Mouse (Mus musculus) kidney, adult 18-20 months (tissue): ENCODE data around the gene Rhbdd2.
A peak's percentile ranks its signal among the peaks of the same experiment; 100 is the strongest.
"Not testable (repeated sequence)": the region's sequence is repeated elsewhere in the genome, so short reads cannot be mapped to it uniquely, and the experiment has no call there.

Source experiments
- DNase-seq: peaks from one replicate; pipeline ENCODE4 v3.0.0; 2021

Rhbdd2 gene

GRCm38 (mm10) chr5:135632117-135632796, at the start of gene Rhbdd2:
TSS of gene Rhbdd2 (plus strand) at chr5:135632618.
- peak; percentile 96 for DNase-seq

DNA sequence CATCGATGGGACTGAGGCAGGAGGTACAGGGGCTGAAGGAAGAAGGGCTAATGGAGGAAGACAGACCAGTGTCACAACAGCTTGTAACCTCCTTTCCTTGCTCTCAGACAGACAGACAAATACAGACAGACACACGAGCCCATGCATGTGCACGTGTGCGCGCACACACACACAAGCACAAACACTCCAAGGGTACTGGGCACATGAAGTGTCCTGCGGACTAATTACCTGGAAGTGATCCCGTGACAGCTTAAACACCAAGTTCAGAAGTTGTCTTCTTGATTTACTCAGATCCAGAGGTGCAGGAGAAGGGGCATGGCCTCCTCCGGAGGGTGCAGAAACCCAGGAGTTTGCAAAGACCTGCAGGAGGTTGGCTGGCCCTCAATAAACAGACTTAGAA, 46.7 kb upstream of the Rhbdd2 start:
- no peak for DNase-seq

DNA sequence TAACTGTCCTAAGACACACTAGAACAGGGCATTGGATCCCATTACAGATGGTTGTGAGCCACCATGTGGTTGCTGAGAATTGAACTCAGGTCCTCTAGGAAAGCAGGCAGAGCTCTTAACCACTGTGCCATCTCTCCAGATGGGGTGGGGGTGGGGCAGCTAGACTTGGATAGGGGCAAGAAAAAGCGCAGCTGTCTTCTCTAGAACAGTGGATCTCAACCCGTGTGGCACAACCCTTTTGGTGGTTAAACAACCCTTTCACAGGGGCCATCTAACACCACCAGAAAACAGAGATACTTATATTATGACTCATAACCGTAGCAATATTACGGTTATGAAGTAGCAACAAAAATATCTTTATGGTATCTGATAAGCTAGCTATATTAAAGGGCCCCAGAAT, 44.7 kb upstream of the Rhbdd2 start:
- DNase-seq, result no peak

GRCm38 (mm10) chr5:135589996-135590784, 42.2 kb upstream of the Rhbdd2 start:
- DNase-seq, result peak; percentile 44

DNA sequence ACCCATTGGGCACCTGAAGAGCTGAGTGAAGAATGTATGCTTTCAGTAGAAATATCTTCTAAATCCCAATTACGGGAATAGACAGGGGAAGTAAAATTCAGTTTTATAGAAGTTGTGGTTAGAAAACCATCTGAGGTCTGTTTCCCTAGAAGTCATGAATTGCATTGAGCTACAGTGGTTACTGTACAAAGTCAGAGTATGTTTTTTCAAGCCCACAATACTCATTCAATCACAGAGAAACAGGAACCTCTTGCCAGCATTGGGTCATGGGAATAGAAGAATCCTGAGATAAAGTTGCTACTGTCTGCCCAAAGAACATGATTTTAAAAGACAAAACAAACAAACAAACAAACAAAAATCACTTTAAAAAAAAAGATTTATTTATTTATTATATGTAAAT, 27.8 kb upstream of the Rhbdd2 start:
- not testable (repeated sequence) for DNase-seq

DNA sequence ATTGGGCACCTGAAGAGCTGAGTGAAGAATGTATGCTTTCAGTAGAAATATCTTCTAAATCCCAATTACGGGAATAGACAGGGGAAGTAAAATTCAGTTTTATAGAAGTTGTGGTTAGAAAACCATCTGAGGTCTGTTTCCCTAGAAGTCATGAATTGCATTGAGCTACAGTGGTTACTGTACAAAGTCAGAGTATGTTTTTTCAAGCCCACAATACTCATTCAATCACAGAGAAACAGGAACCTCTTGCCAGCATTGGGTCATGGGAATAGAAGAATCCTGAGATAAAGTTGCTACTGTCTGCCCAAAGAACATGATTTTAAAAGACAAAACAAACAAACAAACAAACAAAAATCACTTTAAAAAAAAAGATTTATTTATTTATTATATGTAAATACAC, 25.7 kb upstream of the Rhbdd2 start:
- not testable (repeated sequence) for DNase-seq

GRCm38 (mm10) chr5:135607581-135607980, 24.8 kb upstream of the Rhbdd2 start:
- DNase-seq, result no peak

- no peak for DNase-seq
These were observed 22.6 kb upstream of the Rhbdd2 start for GRCm38 (mm10) chr5:135609794-135610193.

GRCm38 (mm10) chr5:135619741-135620140, 12.7 kb upstream of the Rhbdd2 start:
- DNase-seq, result not testable (repeated sequence)

- DNase-seq, result no peak
These were observed 11.9 kb upstream of the Rhbdd2 start for GRCm38 (mm10) chr5:135620526-135620925.

GRCm38 (mm10) chr5:135621725-135622124, 10.7 kb upstream of the Rhbdd2 start:
- DNase-seq, result no peak

GRCm38 (mm10) chr5:135623006-135623563, 9.3 kb upstream of the Rhbdd2 start:
- no peak for DNase-seq

DNA sequence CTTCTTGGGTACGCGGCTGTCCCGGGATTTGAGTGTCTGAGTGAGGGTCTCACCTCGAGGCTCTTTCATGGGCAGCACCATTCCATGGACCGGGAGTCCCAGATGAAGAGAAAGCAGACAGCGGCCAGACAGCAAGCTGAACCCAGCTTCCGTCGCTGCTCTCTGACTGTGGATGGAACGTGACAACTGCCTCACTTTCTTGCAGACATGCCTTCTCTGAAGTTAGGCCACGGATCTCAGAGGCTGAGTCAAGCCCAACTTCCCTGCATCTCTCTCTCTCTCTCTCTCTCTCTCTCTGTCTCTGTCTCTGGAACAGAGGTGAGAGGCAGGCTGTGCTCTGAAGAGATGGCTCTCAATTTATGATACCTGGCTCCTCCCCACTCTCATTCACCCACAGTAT, 3.5 kb upstream of the Rhbdd2 start:
- DNase-seq, result no peak

DNA sequence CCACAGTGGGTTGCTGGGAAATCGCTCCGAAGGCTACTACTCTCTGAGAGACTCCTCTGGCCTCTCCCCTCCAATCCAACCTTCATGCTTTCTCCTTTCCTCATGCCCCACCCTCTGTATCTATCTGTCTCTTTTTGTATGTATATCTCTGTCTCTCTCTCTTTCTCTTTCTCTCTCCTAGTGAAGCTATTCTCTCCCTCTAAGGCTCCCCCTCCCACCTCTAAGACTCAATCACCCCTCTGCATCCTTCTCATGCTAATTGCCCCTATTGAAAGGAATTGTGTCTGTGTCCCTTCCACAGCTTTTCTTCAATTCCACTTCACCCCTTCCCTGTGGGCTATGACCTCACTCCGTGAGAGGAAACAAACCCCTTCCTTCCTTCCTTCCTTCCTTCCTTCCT, 3.0 kb upstream of the Rhbdd2 start:
- DNase-seq, result no peak

GRCm38 (mm10) chr5:135630598-135630997, 1.8 kb upstream of the Rhbdd2 start:
- DNase-seq, result peak; percentile 61

DNA sequence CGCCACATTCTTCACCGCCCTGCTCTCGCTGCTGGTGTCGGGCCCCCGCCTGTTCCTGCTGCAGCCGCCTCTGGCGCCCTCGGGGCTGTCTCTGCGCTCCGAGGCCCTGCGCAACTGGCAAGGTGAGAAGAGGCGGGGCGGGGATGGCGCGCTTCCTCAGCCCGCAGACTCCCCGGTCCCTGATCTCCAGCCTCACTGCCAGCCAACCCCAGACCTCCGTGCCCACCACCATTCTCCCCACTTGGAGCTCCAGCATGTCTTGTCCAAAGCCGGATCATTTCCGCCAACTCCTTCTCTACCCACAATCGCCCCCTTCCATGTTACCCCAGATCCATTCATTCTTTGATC, 353 bp downstream of the Rhbdd2 start:
- no peak for DNase-seq

DNA sequence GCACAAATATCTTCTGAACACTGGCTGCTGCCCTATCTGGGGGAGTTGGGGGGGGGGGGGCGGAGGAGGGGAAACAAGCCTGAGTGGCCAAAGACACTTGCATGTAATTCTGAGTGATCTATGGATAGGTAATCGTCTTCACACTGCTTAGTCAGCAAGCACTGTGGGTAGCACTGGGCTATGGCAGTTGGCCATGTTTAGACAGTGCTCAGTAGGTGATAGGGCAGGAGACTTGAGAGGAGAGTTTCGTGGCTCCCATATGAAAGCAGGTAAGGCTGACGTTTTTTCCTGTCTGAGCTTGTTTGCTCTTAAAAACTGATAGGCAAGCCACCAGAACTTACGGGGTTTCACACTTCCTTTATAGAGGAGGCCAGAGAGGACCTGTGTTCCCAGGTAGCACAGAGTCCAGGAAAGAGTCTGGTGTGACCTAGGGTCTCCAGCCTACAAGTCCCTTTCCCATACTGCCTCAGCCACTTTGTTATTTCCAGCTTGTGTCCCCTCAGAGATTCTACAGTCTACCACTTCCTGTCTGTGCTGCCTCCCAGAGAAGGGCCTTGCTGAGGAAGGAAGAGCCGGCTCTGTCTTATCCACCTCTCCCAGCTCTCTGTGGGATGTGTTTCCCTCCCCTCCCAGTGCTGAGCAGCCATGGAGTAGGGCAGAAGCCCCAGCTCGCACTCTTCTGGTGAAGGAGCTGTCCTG, 7.5 kb downstream of the Rhbdd2 start:
- no peak for DNase-seq

DNA sequence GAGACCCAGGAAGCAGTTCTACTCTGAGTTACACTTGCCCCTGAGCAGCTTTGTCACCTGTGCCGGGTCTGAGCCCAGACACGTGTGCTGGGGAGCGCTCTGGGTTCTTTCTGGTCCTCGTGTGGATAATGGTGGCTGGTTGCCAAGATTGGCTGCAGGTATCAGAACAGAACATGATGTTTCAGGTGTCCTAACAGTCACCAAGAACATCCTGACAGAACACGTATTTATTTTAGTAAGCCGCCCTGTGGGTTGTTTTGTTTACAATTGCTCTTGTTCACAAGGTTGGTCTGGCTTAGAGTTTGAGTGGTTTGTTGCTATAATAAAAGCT, 8.0 kb downstream of the Rhbdd2 start:
- DNase-seq, result no peak

- DNase-seq, result no peak
These were observed 8.6 kb downstream of the Rhbdd2 start for GRCm38 (mm10) chr5:135641028-135641427.

DNA sequence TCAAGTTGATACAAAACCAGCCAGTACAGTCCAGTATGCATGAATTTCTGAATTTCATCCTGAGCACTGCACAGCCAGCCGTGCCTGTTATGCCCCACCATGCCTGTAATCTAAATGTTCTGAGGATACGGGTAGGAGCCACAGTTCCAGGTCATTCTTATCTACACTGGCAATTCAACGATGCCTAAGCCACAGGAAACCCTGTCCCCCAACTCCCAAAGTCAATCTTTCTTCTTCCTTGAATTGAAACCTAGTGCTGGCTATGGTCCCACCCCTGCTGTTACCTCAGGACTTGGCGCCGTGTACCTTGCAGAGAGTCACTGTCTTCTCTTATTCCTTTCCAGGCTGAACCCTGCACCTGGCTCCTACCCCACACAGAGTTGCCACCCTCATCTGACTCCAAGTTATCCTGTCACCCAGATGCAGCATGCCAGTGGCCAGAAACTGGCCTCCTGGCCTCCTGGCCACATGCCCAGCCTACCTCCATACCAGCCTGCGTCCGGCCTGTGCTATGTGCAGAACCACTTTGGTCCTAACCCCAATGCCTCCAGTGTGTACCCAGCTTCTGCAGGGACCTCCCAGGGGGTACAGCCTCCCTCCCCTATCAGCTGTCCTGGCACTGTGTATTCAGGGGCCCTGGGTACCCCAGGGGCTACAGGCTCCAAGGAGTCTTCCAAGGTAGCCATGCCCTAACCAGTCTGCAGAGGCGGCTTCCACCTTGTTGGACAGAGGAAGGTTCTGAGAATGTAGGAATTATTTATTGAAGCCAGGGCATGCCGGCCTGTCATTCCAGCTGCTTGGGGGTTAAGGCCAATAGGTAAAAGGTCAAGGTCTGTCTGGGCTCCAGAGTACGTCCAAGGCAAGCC, 10.5 kb downstream of the Rhbdd2 start:
- peak; percentile 86 for DNase-seq

GRCm38 (mm10) chr5:135643552-135643842, 11.1 kb downstream of the Rhbdd2 start:
- DNase-seq, result no peak

- no peak for DNase-seq
These were observed 11.5 kb downstream of the Rhbdd2 start for GRCm38 (mm10) chr5:135643869-135644268.

- DNase-seq, result no peak
These were observed 12.9 kb downstream of the Rhbdd2 start for GRCm38 (mm10) chr5:135645330-135645729.
